Mouse (Mus musculus): ENCODE data around the gene Cep19. TPM values are rescaled to one million over a fixed set of nuclear protein-coding genes. Genes with fewer than 3 reads are reported as not detected.

The Cep19 gene
- total RNA-seq, 2 experiments from 2014 or later: 61.5 to 65.9 TPM

DNA sequence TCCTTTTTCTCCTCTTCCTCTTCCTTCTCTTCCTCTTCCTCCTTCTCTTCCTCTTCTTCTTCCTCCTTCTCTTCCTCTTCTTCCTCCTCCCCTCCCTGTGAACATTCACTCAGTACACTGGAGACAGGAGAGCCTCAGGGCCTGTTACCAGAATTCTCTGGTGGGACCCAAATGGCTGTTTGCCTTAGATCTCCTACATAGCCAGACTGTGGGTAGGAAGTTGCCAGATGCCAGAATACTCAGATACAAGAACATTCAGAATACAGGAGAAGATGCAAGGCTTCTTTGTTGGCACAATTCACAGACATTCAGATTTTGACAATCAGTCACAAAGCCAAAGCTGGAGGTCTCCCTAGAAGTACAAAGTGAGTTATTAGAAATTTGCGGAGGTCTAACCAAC lies 39.4 kb downstream of the Cep19 start:
- peak in 1 of 2 experiments; percentile 67 for DNase-seq (ENCODE audit: low spot score in 2 of 2)

- no peak for DNase-seq (ENCODE audit: low spot score in 2 of 2)
These were observed 44.2 kb downstream of the Cep19 start for GRCm38 (mm10) chr16:32143766-32144165.

GRCm38 (mm10) chr16:32144592-32144991 lies 45.0 kb downstream of the Cep19 start:
- DNase-seq (ENCODE audit: low spot score in 2 of 2): no peak

DNA sequence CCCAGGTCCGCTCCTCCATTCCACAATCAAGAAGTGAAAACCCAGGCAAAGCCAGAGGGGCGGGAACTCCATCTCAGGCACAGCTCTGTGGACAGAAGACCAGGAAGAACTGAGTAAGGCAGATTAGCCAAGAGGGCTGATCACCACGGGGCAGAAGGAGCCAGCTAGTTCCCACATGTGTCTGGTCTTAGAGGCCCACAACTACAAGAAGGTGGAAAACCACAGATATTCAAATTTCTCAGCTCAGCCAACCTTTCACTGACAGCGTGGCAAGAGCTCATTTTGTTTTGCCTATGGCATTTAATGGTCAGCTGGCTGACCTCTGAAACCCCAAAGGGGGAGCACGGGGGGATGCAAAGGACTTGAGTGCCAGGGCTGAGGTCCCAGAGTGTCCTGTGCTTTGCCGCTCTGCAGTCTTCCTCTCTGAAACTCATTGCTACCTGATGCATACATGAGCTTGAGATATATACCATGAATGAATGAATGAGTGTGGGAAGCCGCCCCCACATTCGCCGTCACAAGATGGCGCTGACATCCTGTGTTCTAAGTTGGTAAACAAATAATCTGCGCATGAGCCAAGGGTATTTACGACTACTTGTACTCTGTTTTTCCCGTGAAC lies 48.1 kb downstream of the Cep19 start:
- no peak for DNase-seq (ENCODE audit: low spot score in 2 of 2)

DNA sequence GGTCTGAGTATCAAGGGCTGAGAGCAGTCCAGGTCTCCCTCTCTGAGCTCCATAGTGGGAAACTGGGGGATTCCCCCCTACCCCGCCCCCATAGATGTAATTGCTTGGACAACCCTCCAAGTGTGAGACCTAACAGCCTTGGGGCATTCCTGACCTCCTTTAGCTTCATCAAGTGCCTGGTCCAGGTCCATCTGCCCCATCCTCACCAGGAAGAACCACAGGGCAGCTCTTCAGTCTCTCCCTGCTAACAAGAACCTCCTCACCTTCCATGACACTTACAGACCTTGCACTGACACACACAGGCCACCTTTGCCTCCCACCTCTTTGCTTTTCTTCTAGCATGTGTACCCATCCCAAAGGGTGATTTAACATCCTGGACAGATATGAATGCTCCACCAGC lies 54.4 kb downstream of the Cep19 start:
- DNase-seq (ENCODE audit: low spot score in 2 of 2): no peak

DNA sequence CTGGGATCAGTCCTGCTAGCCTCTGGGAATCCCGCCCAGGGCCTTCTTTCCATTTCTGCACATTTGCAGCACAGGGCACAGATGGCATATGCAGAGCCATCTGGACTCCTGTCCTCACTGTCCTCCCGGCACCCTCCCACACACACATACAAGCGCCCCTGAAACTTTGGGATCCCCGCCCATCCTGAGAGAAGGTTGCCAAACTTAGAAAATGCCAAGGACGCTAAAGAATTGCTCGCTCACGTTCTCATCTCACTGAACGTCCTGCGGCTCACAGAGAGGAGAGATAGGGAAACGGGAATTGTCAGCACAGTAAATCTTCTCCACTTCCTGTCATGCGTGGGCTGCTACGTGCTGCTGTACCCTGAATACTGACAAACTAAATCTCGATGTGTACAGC lies 54.8 kb downstream of the Cep19 start:
- DNase-seq (ENCODE audit: low spot score in 2 of 2): peak; percentile 70 to 83

DNA sequence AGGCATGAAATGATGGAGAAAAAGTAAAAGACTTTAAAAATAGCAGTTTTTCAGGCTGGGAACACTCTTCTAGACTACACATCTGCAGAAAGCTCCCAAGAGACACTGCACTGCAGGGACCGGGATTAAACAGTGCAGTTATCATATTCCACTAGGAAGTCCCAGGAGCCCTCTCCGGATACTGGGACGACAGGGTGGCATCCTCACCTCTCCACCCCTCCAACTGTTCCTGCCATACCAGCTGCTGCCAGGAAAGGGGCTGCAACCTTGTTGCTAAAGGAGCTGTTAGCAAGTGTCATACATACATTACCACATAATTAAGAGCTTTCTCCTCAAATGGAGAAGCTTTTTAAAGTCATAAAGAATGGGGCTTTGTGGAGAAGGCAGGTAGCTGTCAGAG lies 57.1 kb downstream of the Cep19 start:
- no peak for DNase-seq (ENCODE audit: low spot score in 2 of 2)

- no peak for DNase-seq (ENCODE audit: low spot score in 2 of 2)
These were observed 57.8 kb downstream of the Cep19 start for GRCm38 (mm10) chr16:32157369-32157768.

Other genes starting within 250 kb of the Cep19 start
- under 1 TPM; 0.18 to 0.21 TPM for gene Meltf, start 221.0 kb upstream of the Cep19 start, total RNA-seq (2021)
- 10 to 100 TPM; 10.5 to 13.1 TPM for gene Pigz, start 165.9 kb upstream of the Cep19 start, total RNA-seq (2021)
- 10 to 100 TPM; 49.5 to 50.8 TPM for gene 0610012G03Rik, start 151.3 kb upstream of the Cep19 start, total RNA-seq (2021)
- 10 to 100 TPM; 47.8 to 52.5 TPM for gene Ncbp2, start 151.3 kb upstream of the Cep19 start, total RNA-seq (2021)
- 10 to 100 TPM; 40.0 to 43.4 TPM for gene Senp5, start 96.5 kb upstream of the Cep19 start, total RNA-seq (2021)
- gene Pak2, start 20.5 kb upstream of the Cep19 start, total RNA-seq (2021): 10 to 100 TPM; 33.3 TPM
- gene Pigx, start 60 bp upstream of the Cep19 start, total RNA-seq (2021): 10 to 100 TPM; 29.2 to 29.7 TPM
- 10 to 100 TPM; 10.6 to 11.7 TPM for gene Nrros, start 65.8 kb downstream of the Cep19 start, total RNA-seq (2021)
- gene Bex6, start 80.0 kb downstream of the Cep19 start, total RNA-seq (2021): not detected
- 10 to 100 TPM; 42.8 to 43.1 TPM for gene Fbxo45, start 147.4 kb downstream of the Cep19 start, total RNA-seq (2021)
- 10 to 100 TPM; 10.7 to 12.8 TPM for gene Wdr53, start 147.4 kb downstream of the Cep19 start, total RNA-seq (2021)
- gene Smco1, start 171.7 kb downstream of the Cep19 start, total RNA-seq (2021): under 1 TPM in 1 of 2 experiments, not detected in 1; 0.30 TPM
- 10 to 100 TPM; 22.7 to 24.7 TPM for gene Rnf168, start 177.7 kb downstream of the Cep19 start, total RNA-seq (2021)
- 10 to 100 TPM; 57.1 to 59.4 TPM for gene Ubxn7, start 232.5 kb downstream of the Cep19 start, total RNA-seq (2021)